Mouse (Mus musculus) kidney, embryonic 14.5 days (tissue): ENCODE results near the gene Adgrd1. TPM values are rescaled to one million over a fixed set of nuclear protein-coding genes. Genes with fewer than 3 reads are reported as not detected.

ENCODE experiments used
- ATAC-seq: fragments of 200-750 bp; cut with Nextera tagmentation; 2 replicates; pipeline ENCODE4 v1.8.0; 2017; ENCODE audit warnings: moderate number of reproducible peaks, mild to moderate bottlenecking, moderate TSS enrichment, moderate library complexity; ENCODE audit not compliant: low FRiP score, low TSS enrichment
- H3K27ac ChIP-seq: fragments of 300-500 bp; sonication (generic); 2 replicates; pipeline ENCODE4 v1.5.1; 2014; ENCODE audit warnings: low read depth, mild to moderate bottlenecking, low read length, moderate library complexity, mixed read lengths
- H3K27me3 ChIP-seq: fragments of 300-500 bp; sonication (generic); 2 replicates; pipeline ENCODE4 v1.6.1; 2014; ENCODE audit warnings: mild to moderate bottlenecking, low read length; ENCODE audit not compliant: control insufficient read depth, insufficient read depth
- H3K36me3 ChIP-seq: fragments of 300-500 bp; sonication (generic); 2 replicates; pipeline ENCODE4 v1.6.1; 2014; ENCODE audit warnings: low read length, mixed read lengths; ENCODE audit not compliant: control insufficient read depth, insufficient read depth
- H3K4me1 ChIP-seq: fragments of 300-500 bp; sonication (generic); 2 replicates; pipeline ENCODE4 v1.6.1; 2014; ENCODE audit warnings: low read length, mixed read lengths; ENCODE audit not compliant: control insufficient read depth, insufficient read depth
- H3K4me2 ChIP-seq: fragments of 300-500 bp; sonication (generic); replicated peaks from 2 replicates; pipeline ENCODE4 v1.6.1; 2014; ENCODE audit warnings: low read depth, mild to moderate bottlenecking, low read length
- H3K4me3 ChIP-seq: fragments of 300-500 bp; sonication (generic); 2 replicates; pipeline ENCODE4 v1.5.1; 2014; ENCODE audit warnings: mild to moderate bottlenecking, low read length
- H3K9ac ChIP-seq: fragments of 300-500 bp; sonication (generic); 2 replicates; pipeline ENCODE4 v1.6.1; 2014; ENCODE audit warnings: low read depth, mild to moderate bottlenecking, low read length, moderate library complexity
- H3K9me3 ChIP-seq: fragments of 300-500 bp; sonication (generic); 2 replicates; pipeline ENCODE4 v1.6.1; 2016; ENCODE audit warnings: low read length; ENCODE audit not compliant: control insufficient read depth
- WGBS: fragments of 180-500 bp; shearing (Covaris S2); extraction: QIAGEN DNeasy Blood & Tissue Kit; methylation state at CpG from one replicate; pipeline ENCODE4 v1.1.7; 2014; 5-methylcytosine and 5-hydroxymethylcytosine counted together
- polyA plus RNA-seq: library from polyadenylated mRNA; unstranded; fragments of >200 nt; fragmentation: Nextera tagmentation; extraction: Ambion mirVana; gene quantifications from 2 replicates; pipeline ENCODE4 v1.2.1, GENCODE M21; 2014

Gene Adgrd1
- 0.50 and 0.51 TPM in 2 replicates for polyA plus RNA-seq

- ATAC-seq: peak; percentile 47; the same call in 1 of the 2 replicates
- Histone ChIP-seq H3K4me3 (no peak within 1 kb of the TSS), H3K27me3 (no peaks in the 10 kb centered on the region), H3K4me2 (no peak within 1 kb of the TSS), H3K9ac (no peak within 1 kb of the TSS), H3K9me3 (no peaks in the 10 kb centered on the region), H3K36me3 (no peaks in the 10 kb centered on the region), H3K4me1 (0 out of 2 replicates have a peak, but pooled peaks cover 8% of the 10 kb centered on the region), H3K27ac (no peak within 1 kb of the TSS)
- WGBS: 14% methylated on average over 6 of the region's 6 CpGs
These were observed at the start of gene Adgrd1 for GRCm38 (mm10) chr5:129096511-129096910. TSS of gene Adgrd1 (plus strand) at chr5:129096750.

DNA sequence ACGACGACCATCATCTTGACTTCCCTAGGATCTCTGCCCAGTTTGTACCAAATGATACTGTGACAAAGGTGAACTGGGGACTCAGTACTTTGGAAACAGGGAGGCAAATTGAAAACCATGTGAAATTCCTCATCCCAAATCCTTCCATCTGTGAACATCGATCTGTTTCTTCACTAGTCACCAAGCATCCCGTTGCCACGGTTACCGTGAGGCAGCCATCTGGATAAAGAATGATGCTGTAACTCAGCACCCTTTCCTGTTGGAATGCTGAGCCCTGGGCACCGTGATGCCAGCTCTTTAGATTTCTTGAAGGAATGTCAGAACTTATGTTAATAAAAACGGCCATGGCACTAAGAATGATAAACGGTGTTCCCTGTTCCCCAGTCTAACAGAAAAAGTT, 47.2 kb upstream of the Adgrd1 start:
- Histone ChIP-seq H3K27ac (no peak overlapping the region), H3K36me3 (no peaks in the 10 kb centered on the region), H3K4me2 (no peak overlapping the region), H3K9me3 (no peaks in the 10 kb centered on the region), H3K27me3 (no peaks in the 10 kb centered on the region), H3K4me3 (no peak overlapping the region), H3K4me1 (no peaks in the 10 kb centered on the region), H3K9ac (no peak overlapping the region)
- 80% methylated on average over 9 of the region's 9 CpGs for WGBS
- ATAC-seq: no peak

DNA sequence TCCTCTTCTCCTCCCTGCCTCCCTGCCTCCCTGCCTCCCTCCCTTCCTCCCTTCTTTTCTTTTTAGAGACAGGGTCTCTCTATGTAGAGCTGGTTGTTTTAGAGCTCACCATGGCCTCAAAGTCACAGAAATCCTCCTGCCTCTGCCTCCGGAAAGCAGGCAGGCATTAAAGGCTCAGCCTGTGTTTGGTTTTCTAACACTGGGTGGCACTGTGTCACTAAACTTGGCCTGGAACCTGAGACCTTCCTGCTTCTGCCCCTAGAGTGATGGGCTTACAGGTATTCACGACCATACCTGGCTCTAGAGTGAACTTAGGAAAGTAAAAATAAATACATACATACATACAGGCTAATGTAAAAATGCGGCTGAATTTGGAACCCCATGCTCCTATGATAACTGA, 44.6 kb upstream of the Adgrd1 start:
- 87% methylated on average over 3 of the region's 3 CpGs for WGBS
- Histone ChIP-seq H3K4me3 (no peak overlapping the region), H3K9ac (no peak overlapping the region), H3K4me1 (no peaks in the 10 kb centered on the region), H3K27ac (no peak overlapping the region), H3K9me3 (no peaks in the 10 kb centered on the region), H3K36me3 (no peaks in the 10 kb centered on the region), H3K27me3 (no peaks in the 10 kb centered on the region), H3K4me2 (no peak overlapping the region)
- ATAC-seq: no peak

DNA sequence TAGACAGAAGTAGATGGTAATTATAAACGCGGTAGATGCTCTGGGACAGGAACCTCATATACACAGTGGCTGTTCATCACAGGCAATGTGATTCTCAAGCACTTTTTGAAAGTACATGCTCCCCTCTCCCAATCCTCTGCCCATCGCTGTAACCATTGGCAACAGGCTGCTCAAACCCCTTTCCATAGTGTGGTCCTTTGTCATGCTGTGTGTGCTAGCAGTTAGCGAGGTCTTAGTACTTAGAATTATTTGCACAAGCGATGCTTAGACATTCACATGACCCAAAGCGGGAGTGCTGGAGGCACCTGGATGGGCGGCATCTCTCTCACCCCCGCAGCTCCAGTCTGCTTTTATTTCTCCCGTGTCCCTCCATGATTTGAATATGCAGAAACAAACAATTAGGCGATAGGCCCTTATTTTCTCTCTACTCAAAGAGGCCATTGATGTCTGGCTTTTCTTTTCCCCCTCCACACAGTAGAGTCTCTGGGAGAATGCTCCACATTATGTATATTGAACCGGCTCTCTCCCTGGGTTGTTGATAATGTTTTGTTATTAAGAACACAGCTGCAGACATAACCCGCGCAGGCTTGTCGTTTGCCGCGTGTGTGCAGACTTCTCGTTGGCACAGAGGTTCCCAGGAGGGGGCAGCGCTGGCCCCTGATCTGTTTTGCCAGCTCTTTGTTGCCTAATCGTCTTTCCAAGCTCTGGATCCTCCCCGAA, 43.8 kb upstream of the Adgrd1 start:
- Histone ChIP-seq H3K4me1 (no peaks in the 10 kb centered on the region), H3K4me2 (no peak overlapping the region), H3K9me3 (no peaks in the 10 kb centered on the region), H3K4me3 (no peak overlapping the region), H3K27me3 (no peaks in the 10 kb centered on the region), H3K27ac (no peak overlapping the region), H3K9ac (no peak overlapping the region), H3K36me3 (no peaks in the 10 kb centered on the region)
- no peak for ATAC-seq
- WGBS: 49% methylated on average over 20 of the region's 20 CpGs

DNA sequence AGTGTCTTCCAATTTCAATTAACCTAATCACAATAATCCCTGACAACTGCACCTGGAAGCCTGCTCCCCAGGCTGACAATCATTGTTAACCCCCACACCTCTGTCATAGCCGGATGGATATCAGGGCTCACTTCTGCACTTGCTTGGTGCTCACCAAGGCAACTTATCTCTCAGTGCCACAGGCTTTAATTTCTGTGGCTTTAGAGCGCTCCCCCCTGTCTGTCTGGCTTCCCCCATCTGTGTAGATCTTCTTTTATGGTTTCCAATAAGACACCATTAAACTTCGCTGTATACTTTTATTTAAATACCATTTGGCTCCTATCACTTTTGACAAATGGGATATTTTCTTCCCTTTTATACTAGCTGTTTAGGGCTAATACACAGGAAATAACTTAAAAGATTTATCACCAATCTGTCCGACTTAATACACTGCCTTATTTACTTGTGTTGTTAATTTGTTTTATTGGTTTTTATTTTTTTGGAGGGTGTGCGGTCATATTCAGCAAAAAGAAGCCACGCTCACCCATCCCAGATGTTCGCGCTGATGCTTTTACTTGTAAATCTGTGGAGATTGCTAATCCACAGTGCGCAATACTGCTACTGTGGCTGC, 41.8 kb upstream of the Adgrd1 start:
- WGBS: 58% methylated on average over 9 of the region's 9 CpGs
- Histone ChIP-seq H3K9ac (no peak overlapping the region), H3K36me3 (no peaks in the 10 kb centered on the region), H3K4me1 (no peaks in the 10 kb centered on the region), H3K9me3 (no peaks in the 10 kb centered on the region), H3K4me3 (no peak overlapping the region), H3K27ac (no peak overlapping the region), H3K4me2 (no peak overlapping the region), H3K27me3 (no peaks in the 10 kb centered on the region)
- ATAC-seq: peak; percentile 54; the same call in 1 of the 2 replicates

- ATAC-seq: no peak
- H3K9me3 ChIP-seq: no peaks in the 10 kb centered on the region
- H3K9ac ChIP-seq: no peak overlapping the region
These were observed 37.4 kb upstream of the Adgrd1 start for GRCm38 (mm10) chr5:129059116-129059515.

GRCm38 (mm10) chr5:129061579-129061978, 35.0 kb upstream of the Adgrd1 start:
- Histone ChIP-seq H3K9me3 (no peaks in the 10 kb centered on the region), H3K27ac (no peak overlapping the region), H3K27me3 (peaks cover 9% of the 10 kb centered on the region; the same call in 1 of the 2 replicates), H3K36me3 (no peaks in the 10 kb centered on the region), H3K9ac (no peak overlapping the region), H3K4me1 (peaks cover 11% of the 10 kb centered on the region), H3K4me3 (no peak overlapping the region), H3K4me2 (no peak overlapping the region)
- 18% methylated on average over 13 of the region's 13 CpGs for WGBS
- no peak for ATAC-seq

More at GRCm38 (mm10) chr5:129059116-129059515, 37.4 kb upstream of the Adgrd1 start:
- peaks cover 9% of the 10 kb centered on the region; the same call in 1 of the 2 replicates for H3K27me3 ChIP-seq
- H3K4me1 ChIP-seq: peaks cover 5% of the 10 kb centered on the region
- H3K27ac ChIP-seq: no peak overlapping the region
- no peak overlapping the region for H3K4me3 ChIP-seq
- WGBS: 85% methylated on average over 3 of the region's 3 CpGs
- no peaks in the 10 kb centered on the region for H3K36me3 ChIP-seq
- H3K4me2 ChIP-seq: no peak overlapping the region

DNA sequence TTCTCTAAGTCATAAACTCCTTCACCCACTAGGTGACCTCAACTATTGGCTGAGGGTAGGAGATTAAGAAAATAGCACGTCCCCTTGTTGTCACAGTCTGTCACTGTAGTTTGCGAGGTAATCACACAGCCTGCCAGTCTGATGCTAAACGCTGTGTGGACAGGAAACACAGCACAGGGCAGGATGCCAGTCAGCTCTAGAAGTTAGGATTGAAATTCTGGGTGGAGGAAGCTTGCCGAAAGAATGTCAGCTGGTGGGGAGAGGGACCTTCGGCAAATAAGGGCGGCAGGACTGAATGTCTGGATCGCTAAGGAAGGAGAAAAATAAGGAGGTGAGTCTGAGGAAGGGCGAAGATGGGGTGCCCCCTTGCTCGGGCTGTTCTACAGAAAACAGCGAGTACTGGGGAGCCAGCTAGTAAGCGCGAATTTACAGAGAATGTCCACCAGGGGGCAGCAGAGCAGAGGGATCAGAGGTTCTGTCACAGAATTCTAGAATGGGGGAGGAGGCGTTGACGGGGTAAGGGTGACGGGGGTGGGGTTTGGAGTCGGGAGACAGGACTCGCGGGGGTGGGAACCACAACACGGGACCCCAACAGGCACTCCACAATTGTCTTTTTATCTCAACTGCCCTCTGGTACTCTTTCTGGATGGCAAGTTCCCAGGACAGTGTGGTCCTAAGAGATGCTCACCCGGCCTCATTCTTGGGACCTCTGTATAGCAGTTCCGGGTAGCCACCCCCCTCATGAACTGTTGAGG, 33.3 kb upstream of the Adgrd1 start:
- peak overlapping the region; percentile 40 for H3K4me2 ChIP-seq
- H3K36me3 ChIP-seq: no peaks in the 10 kb centered on the region
- no peak overlapping the region for H3K9ac ChIP-seq
- WGBS: 11% methylated on average over 21 of the region's 21 CpGs
- 0 out of 2 replicates have a peak overlapping the region, but pooled peaks have one; percentile 7 for H3K4me3 ChIP-seq
- peaks cover 15% of the 10 kb centered on the region for H3K4me1 ChIP-seq
- H3K27me3 ChIP-seq: peaks cover 9% of the 10 kb centered on the region; the same call in 1 of the 2 replicates
- H3K27ac ChIP-seq: no peak overlapping the region
- no peaks in the 10 kb centered on the region for H3K9me3 ChIP-seq
- ATAC-seq: peak; percentile 30; the same call in 1 of the 2 replicates
